10 mouse cellular contexts compared by ENCODE assay signal in the genomic region with DNA sequence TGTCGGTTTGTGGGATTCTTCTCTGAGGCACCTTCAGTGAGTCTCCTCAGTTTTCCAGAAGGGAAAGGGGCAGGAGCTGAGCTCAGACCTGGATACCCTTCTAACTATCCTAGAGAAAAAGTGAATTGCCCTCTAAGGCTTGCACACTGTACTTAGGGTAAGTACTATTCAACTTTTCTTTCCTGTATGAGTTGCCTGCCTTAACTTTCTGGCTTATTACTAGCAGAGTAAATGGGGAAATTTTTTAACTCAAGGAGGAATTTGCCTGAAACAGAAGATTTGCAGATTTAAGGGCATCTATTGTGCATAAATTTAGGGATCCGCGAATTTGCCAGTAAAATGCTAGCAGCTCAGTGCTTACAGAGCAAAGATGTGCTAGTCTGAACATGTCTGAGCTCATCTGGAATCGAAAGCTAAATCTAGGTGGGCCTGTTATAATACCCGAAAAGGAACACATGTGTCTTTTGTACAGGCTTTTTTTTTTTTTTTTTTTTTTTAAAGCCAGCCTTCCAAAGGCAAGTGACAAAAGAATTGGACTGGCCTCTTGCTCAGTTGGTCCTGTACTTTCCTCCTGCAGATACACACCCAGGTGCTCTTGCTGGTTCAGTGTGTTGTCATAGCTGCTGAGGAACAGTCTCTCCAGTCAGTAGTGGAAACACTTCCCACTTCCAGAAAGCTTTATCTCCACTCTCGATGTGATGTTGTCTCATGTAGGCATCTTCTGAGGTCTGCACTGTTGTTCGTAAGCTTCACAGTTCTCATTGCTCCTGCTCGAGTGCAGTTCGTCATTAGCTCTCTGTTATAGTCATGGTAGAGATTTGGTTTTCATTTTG.
A peak's percentile ranks its signal among the peaks of the same experiment; 100 is the strongest.
DNase-seq lines count a peak whose midpoint lies in the region; ATAC-seq and TF ChIP-seq lines count a peak whose summit lies in the region.
"Had no signal": no experiment of that assay in that cellular context is flagged by ENCODE, and none has a peak within 500 bp of the region (broad histone marks: within the 10 kb centered on the region; RNA-seq: fewer than 3 reads in every experiment).

No protein-coding gene starts in this region.

- no peaks in the 10 kb centered on the region for H3K9me3 ChIP-seq in heart, embryonic 12.5 days (replicated peaks)
- H3K9me3 ChIP-seq in hindbrain, postnatal 0 days (ENCODE audit: low read length) = no peaks in the 10 kb centered on the region
- no peaks in the 10 kb centered on the region for H3K9me3 ChIP-seq in liver, postnatal 0 days (ENCODE audit: low read length)

- TF ChIP-seq EP300 in liver, postnatal 0 days (IDR thresholded peaks at IDR 0.05; ENCODE audit: low read depth) = no peak

- H3K79me2 ChIP-seq in C2C12 (ENCODE audit: control insufficient read depth, insufficient read depth) = peaks cover 30% of the 10 kb centered on the region

- peak overlapping the region; percentile 4 for H3ac ChIP-seq in C2C12 (ENCODE audit: control insufficient read depth, insufficient read length, low read depth)

- no peak for DNase-seq in heart, adult 8-10 months (ENCODE audit: low spot score)
- DNase-seq in brain, embryonic 14.5 days (ENCODE audit: low read depth) = peak; percentile 71
- peak; percentile 21 for DNase-seq in hindbrain, postnatal 0 days (ENCODE audit: low spot score)
- DNase-seq in layer of hippocampus, adult 8-10 months (ENCODE audit: low spot score in 2 of 2) = no peak
- no peak for DNase-seq in liver, postnatal 0 days
- DNase-seq: lung, postnatal 36 days; right cerebral cortex, postnatal 25 days had no signal

- H3K79me3 ChIP-seq in C2C12 (ENCODE audit: low read depth) = peaks cover 4% of the 10 kb centered on the region

- H3K9ac ChIP-seq in heart, embryonic 12.5 days = 0 out of 2 replicates have a peak overlapping the region, but pooled peaks have one; percentile 46
- H3K9ac ChIP-seq in hindbrain, postnatal 0 days (replicated peaks; ENCODE audit: low read length) = peak overlapping the region; percentile 21; the same call in 1 of the 2 replicates
- H3K9ac ChIP-seq in liver, postnatal 0 days (replicated peaks) = no peak overlapping the region

- peak overlapping the region; percentile 29; the same call in 1 of the 2 replicates for H3K4me2 ChIP-seq in heart, embryonic 12.5 days
- peak overlapping the region; percentile 73 for H3K4me2 ChIP-seq in hindbrain, postnatal 0 days (ENCODE audit: low read depth, low read length)
- no peak overlapping the region for H3K4me2 ChIP-seq in liver, postnatal 0 days (ENCODE audit: low read depth, low read length)
- H3K4me2 ChIP-seq: liver, embryonic 11.5 days had no signal

- no peak for TF ChIP-seq CTCF in C2C12 (IDR thresholded peaks at IDR 0.05; ENCODE audit: control insufficient read depth, insufficient read depth, insufficient read length)
- TF ChIP-seq CTCF in brain, embryonic 14.5 days (IDR thresholded peaks at IDR 0.05; ENCODE audit: borderline replicate concordance, extremely low read depth, insufficient read depth, insufficient read length) = no peak
- TF ChIP-seq CTCF in hindbrain, postnatal 0 days (IDR thresholded peaks at IDR 0.05; ENCODE audit: low read depth) = no peak
- TF ChIP-seq CTCF in liver, postnatal 0 days (IDR thresholded peaks at IDR 0.05; ENCODE audit: low read depth) = no peak

- no peak for TF ChIP-seq POLR2A in brain, embryonic 14.5 days (IDR thresholded peaks at IDR 0.05; ENCODE audit: borderline replicate concordance, extremely low read depth, insufficient read depth, insufficient read length, poor library complexity, severe bottlenecking)

- no peak overlapping the region; the same call in 1 of the 2 replicates for H3K27ac ChIP-seq in heart, embryonic 12.5 days (ENCODE audit: poor library complexity, severe bottlenecking)
- peak overlapping the region; percentile 51; the same call in 1 of the 2 replicates for H3K27ac ChIP-seq in hindbrain, postnatal 0 days
- no peak overlapping the region for H3K27ac ChIP-seq in liver, postnatal 0 days (ENCODE audit: low read depth)

- no peak overlapping the region for H3K4me3 ChIP-seq in heart, embryonic 12.5 days
- H3K4me3 ChIP-seq in C2C12 (ENCODE audit: insufficient read depth, poor library complexity, severe bottlenecking) = no peak overlapping the region
- peak overlapping the region; percentile 11; the same call in 1 of the 2 replicates for H3K4me3 ChIP-seq in hindbrain, postnatal 0 days (ENCODE audit: low read length)
- no peak overlapping the region for H3K4me3 ChIP-seq in liver, postnatal 0 days (ENCODE audit: low read depth, low read length)

- WGBS in heart, embryonic 12.5 days = 65% methylated on average over 9 of the region's 9 CpGs
- WGBS in hindbrain, postnatal 0 days = 64% methylated on average over 9 of the region's 9 CpGs
- 79% methylated on average over 9 of the region's 9 CpGs for WGBS in liver, postnatal 0 days (ENCODE audit: insufficient replicate concordance)

- no peaks in the 10 kb centered on the region for H3K27me3 ChIP-seq in heart, embryonic 12.5 days (replicated peaks)
- H3K27me3 ChIP-seq in C2C12 (ENCODE audit: control insufficient read depth, insufficient read depth, insufficient read length) = no peaks in the 10 kb centered on the region
- no peaks in the 10 kb centered on the region for H3K27me3 ChIP-seq in hindbrain, postnatal 0 days (ENCODE audit: insufficient read depth, low read length)
- no peaks in the 10 kb centered on the region for H3K27me3 ChIP-seq in liver, postnatal 0 days (ENCODE audit: insufficient read depth, low read length)

- peaks cover 13% of the 10 kb centered on the region for H3K4me1 ChIP-seq in heart, embryonic 12.5 days (replicated peaks)
- no peaks in the 10 kb centered on the region for H3K4me1 ChIP-seq in hindbrain, postnatal 0 days (ENCODE audit: insufficient read depth, low read length)
- H3K4me1 ChIP-seq in liver, postnatal 0 days (ENCODE audit: insufficient read depth) = no peaks in the 10 kb centered on the region; the same call in 1 of the 2 replicates

- no peaks in the 10 kb centered on the region for H3K36me3 ChIP-seq in heart, embryonic 12.5 days
- no peaks in the 10 kb centered on the region for H3K36me3 ChIP-seq in C2C12 (ENCODE audit: control insufficient read depth, insufficient read depth)
- H3K36me3 ChIP-seq in hindbrain, postnatal 0 days (ENCODE audit: insufficient read depth, low read length) = no peaks in the 10 kb centered on the region
- H3K36me3 ChIP-seq in liver, postnatal 0 days (replicated peaks; ENCODE audit: insufficient read depth, low read length) = no peaks in the 10 kb centered on the region

- ATAC-seq in heart, embryonic 12.5 days (ENCODE audit: insufficient number of reproducible peaks, low FRiP score) = no peak
- no peak for ATAC-seq in hindbrain, postnatal 0 days
- ATAC-seq in liver, postnatal 0 days = no peak

TF ChIP-seq in C2C12, 6 proteins besides CTCF, POLR2A, EP300 and RAD21:
- TF ChIP-seq MAX (IDR thresholded peaks at IDR 0.05) = no peak

Comparison
In these comparisons a context has a peak if more than half of its experiments do, and no peak if none do; other contexts are left out.
1. DNase-seq: peak in brain, embryonic 14.5 days (single experiment) and hindbrain, postnatal 0 days (single experiment); none in heart, adult 8-10 months (single experiment), layer of hippocampus, adult 8-10 months (0 of 2) and liver, postnatal 0 days (single experiment).